Mouse (Mus musculus): ENCODE measurements around the gene Pde6b.

Gene Pde6b

GRCm38 (mm10) chr5:108389744-108390143 is 1.6 kb downstream of the Pde6b start:
- no peak for DNase-seq

- no peak for DNase-seq
Observed at GRCm38 (mm10) chr5:108403453-108403852, 15.3 kb downstream of the Pde6b start.

- no peak for DNase-seq
Observed at GRCm38 (mm10) chr5:108405460-108405859, 17.3 kb downstream of the Pde6b start.

GRCm38 (mm10) chr5:108406977-108407376 is 18.8 kb downstream of the Pde6b start:
- no peak for DNase-seq

- DNase-seq: no peak
Observed at GRCm38 (mm10) chr5:108414711-108415110, 26.5 kb downstream of the Pde6b start.

GRCm38 (mm10) chr5:108422741-108423140 is 34.5 kb downstream of the Pde6b start:
- DNase-seq: no peak

- DNase-seq: no peak
Observed at GRCm38 (mm10) chr5:108423427-108423826, 35.2 kb downstream of the Pde6b start.

- DNase-seq: peak; percentile 79 to 83
Observed at GRCm38 (mm10) chr5:108427186-108427585, 39.0 kb downstream of the Pde6b start.

GRCm38 (mm10) chr5:108431196-108431595 is 43.0 kb downstream of the Pde6b start:
- DNase-seq: no peak

- peak; percentile 96 to 98 for DNase-seq
Observed at GRCm38 (mm10) chr5:108433804-108434587, 45.8 kb downstream of the Pde6b start, which contains the start of gene Atp5k. Gene Atp5k (minus strand): TSS chr5:108434448.

GRCm38 (mm10) chr5:108436101-108436500 is 47.9 kb downstream of the Pde6b start:
- no peak for DNase-seq

GRCm38 (mm10) chr5:108446973-108447372 is 58.8 kb downstream of the Pde6b start:
- no peak for DNase-seq

- DNase-seq: no peak
Observed at GRCm38 (mm10) chr5:108447857-108448256, 59.7 kb downstream of the Pde6b start.

GRCm38 (mm10) chr5:108448785-108449668 is 60.8 kb downstream of the Pde6b start, which contains the start of gene Mfsd7a:
Gene Mfsd7a (minus strand): TSS chr5:108448891.
- DNase-seq: peak in 1 of 2 experiments; percentile 32

GRCm38 (mm10) chr5:108450837-108451540 is 62.8 kb downstream of the Pde6b start:
- DNase-seq: no peak

- DNase-seq: no peak
Observed at GRCm38 (mm10) chr5:108451611-108452010, 63.4 kb downstream of the Pde6b start.

- no peak for DNase-seq
Observed at GRCm38 (mm10) chr5:108452422-108452821, 64.2 kb downstream of the Pde6b start.

GRCm38 (mm10) chr5:108454094-108454493 is 65.9 kb downstream of the Pde6b start:
- no peak for DNase-seq

GRCm38 (mm10) chr5:108458706-108459105 is 70.5 kb downstream of the Pde6b start:
- DNase-seq: no peak

- DNase-seq: no peak
Observed at GRCm38 (mm10) chr5:108460461-108460860, 72.3 kb downstream of the Pde6b start.

GRCm38 (mm10) chr5:108461082-108462065 is 73.2 kb downstream of the Pde6b start, which contains the start of gene Pcgf3:
Gene Pcgf3 (plus strand): TSS chr5:108461232.
- peak; percentile 99 for DNase-seq

GRCm38 (mm10) chr5:108462446-108462845 is 74.3 kb downstream of the Pde6b start:
- no peak for DNase-seq
